Mouse (Mus musculus): ENCODE measurements around the gene Ly6g6d. TPM values are rescaled to one million over a fixed set of nuclear protein-coding genes. Genes with fewer than 3 reads are reported as not detected.
A peak's percentile ranks its signal among the peaks of the same experiment; 100 is the strongest.

Ly6g6d gene
- total RNA-seq, 4 experiments from 2014 or later: 0.46 to 0.68 TPM; not detected in 2

DNA sequence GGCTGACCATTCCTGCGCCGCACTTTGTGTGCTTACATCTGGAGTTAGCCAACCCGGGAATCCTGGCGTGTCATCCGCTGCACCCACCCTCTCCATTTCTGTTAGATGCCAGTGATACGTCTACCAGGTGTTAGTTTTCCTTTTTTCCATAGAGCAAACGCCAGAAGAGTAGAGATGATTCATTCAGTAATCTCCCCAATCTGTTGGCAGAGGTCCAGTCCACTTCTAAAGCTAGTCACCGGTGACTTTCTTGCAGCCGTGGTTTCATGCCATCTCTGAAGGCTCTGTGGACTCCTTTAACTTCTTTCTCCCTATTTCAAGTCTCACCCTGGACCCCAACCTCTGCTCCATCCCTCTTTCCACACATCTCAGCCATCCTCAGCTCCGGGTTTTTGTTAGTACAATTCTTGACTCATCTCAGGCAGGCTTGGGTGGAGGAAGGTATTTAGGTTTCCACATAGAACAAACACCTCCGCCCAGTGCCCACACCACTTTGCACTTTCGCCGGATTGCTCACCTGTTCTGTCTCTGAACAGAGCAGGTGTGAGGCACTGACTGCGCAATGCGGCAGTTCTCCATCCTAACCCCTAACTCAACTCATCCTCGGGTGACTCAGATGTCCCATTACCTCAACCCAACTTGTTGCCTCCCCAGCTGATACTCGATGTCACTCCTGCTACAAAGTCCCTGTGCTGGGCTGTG lies 9.5 kb downstream of the Ly6g6d start:
- no peak for DNase-seq

- DNase-seq: no peak
These were observed 11.8 kb downstream of the Ly6g6d start, which contains the start of gene Mpig6b for GRCm38 (mm10) chr17:35066084-35066483. Gene Mpig6b (minus strand): TSS chr17:35066184.

DNA sequence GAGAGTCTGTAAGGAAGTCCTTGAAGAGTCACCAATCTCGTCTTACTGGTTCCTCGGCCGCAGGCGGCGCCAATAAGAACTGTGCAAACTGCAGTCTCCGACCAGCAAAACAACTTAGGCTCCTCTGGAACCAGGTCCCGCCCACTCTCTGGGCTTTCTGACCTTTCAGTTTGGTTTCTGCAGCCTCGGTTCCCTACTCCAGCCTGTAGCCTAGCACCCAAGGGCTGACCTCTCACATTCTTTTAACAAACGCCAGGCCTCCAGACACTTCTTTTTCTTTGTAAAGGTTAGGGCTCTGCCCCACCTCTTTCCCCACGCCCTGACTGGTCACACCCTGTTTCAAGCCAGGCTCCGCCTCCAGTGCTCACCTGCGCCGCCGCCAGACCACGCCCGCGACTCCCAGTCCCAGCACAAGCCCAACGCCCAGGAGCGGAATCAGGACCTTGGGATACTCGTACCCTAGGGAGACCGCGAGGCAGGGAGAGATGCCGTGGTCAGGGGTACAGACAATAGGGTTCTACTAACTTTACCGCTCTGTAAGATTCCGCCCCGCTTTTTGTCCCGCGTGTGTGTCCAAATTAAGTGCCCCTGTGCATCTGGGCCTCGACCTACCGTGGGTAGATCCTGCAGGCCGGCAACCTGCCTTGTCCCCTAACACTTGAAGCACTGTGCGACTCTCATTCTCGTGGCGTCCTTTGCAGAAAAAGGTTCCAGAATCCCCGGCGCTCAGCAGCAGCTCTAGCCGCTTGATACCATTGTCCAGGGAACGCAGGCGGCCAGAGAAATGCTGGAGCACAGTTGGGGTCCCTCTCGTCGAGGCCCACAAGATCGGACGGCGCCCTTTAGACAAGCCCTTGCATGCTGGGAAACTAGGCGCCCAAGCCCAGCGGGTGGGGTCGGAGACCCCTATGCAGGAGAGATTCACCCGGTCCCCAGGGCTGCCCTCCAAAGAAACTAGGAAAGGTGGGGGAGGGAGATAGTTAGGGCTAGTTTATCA lies 12.6 kb downstream of the Ly6g6d start, which contains the start of gene Ly6g6c:
Ly6g6c (plus strand) TSS at position 438 of the 997 bp plus-strand sequence.
- no peak for DNase-seq

DNA sequence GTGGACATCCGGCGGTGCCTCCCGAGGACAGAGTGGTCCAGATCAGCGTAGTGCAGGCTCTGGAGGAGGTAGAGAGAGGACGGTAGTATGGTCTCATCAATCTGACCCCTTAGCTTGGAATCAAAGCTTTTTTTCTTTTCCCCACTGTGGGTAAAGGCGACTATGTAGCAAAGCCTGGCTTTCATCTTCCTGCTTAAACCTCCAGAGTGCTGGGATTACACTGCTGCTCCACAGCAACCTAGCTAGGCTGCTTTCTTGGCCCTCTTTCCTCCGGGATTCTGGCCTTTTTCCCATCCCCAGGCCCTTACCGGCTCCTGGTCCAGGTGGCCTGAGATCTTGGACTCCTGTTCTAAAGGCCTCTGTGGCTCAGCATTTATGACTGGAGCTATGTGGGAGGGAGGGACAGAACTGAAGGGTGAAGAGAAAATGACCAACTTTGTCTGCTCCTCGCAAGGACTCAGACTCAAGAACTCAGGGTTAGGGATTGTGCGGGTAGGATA lies 13.4 kb downstream of the Ly6g6d start:
- DNase-seq: no peak

- no peak for DNase-seq
These were observed 14.4 kb downstream of the Ly6g6d start for GRCm38 (mm10) chr17:35063466-35063865.

DNA sequence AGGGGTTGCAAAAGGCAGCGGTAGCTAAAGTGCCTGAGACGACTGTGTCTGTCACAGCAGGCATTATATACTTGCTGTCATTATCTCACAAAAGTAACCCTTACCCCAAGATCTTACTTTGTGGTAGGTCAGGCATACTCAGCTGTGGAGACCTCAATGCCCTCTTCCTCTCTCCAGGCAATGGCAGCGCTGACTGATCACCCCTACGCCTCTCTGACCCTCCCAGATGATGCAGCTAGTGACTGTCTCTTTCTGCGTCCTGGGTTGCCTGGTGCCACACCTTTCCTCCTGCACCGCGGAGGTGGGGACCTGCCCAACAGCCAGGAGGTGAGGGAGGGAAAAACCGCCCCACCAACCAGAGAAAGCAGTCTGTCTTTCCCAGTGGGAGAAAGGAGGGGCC lies 16.6 kb downstream of the Ly6g6d start:
- DNase-seq: no peak

GRCm38 (mm10) chr17:35060737-35061297 lies 17.0 kb downstream of the Ly6g6d start:
- no peak for DNase-seq

GRCm38 (mm10) chr17:35060071-35060470 lies 17.8 kb downstream of the Ly6g6d start:
- DNase-seq: no peak

GRCm38 (mm10) chr17:35058911-35059892 lies 18.7 kb downstream of the Ly6g6d start, which contains the start of gene Ddah2:
Gene Ddah2 (plus strand): TSS chr17:35059035.
- peak; percentile 75 for DNase-seq

DNA sequence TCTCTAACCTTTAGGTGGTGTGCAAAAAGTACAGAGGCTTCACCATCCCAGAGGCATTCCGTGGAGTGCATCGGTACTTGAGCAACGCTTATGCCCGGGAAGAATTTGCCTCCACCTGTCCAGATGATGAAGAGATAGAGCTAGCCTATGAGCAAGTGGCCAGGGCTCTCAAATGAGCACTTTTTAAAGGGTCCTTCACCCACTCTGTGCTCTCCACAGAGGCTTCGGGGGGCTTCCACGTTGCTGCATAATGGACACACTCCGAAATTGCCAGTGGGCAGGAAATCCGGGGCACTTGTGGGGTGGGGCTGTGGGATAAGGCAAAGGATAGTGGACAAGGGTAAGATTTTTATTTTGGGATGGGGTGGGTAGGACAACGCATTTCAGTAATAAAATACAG lies 19.5 kb downstream of the Ly6g6d start:
- no peak for DNase-seq

DNA sequence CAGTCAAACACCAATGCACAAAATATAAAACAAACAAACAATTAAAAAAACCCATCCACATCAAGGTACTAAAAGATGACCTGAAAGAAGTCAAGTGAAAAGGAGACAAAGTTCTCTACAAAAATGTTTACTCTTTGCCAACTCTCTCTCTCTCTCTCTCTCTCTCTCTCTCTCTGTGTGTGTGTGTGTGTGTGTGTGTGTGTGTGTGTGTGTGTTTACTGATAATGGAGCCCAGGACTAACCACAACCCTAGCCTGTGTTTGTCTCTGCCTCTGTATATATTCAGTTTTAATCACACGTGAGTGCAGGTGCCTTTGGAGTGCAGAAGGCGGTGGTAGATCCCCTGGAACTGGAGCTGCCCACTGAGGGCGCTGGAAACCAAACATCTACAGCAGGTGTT lies 20.8 kb downstream of the Ly6g6d start:
- no peak for DNase-seq

DNA sequence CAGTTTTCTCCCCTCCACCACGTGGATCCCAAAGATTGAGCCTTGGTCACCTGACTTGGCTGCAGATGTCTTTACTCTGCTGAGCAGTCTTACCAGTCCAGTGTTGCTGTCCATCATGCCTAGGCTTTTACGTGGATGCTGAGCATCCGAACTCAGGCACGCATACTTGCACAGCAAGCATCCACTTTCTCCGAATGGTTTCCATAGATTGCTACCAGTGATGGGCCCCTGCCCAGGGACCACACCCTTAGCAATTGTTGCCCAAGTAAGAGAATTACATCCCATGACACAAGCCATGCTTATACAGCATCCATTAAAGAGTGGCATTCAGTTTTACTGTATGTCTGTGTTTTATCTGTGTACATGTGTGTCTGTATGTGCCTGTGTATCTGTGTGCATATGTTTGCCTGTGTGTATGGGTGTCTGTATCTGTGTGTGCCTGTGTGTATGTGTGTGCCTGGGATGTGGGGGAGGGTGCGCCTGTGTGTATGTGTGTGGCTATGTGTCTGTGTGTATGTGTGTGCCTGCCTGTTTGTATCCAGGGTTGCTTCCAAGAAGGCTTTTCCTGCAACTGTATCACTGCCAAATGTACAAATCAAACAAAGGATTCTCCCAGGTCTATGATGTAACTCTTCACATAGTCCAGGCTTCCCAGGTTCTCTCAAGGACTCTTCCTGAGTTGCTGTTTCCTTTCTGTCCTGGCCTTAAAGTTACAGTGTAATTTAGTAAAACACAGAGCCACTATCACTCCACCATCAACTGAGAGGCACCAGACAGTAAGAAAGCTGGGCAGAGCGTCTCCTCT lies 22.0 kb downstream of the Ly6g6d start:
- DNase-seq: no peak

GRCm38 (mm10) chr17:35052271-35052798 lies 25.5 kb downstream of the Ly6g6d start:
- no peak for DNase-seq

GRCm38 (mm10) chr17:35051156-35052086 lies 26.4 kb downstream of the Ly6g6d start:
- DNase-seq: peak; percentile 82

- DNase-seq: peak; percentile 49
These were observed 27.6 kb downstream of the Ly6g6d start for GRCm38 (mm10) chr17:35050126-35050750.

- DNase-seq: peak; percentile 38
These were observed 28.3 kb downstream of the Ly6g6d start, which contains the start of gene Clic1 for GRCm38 (mm10) chr17:35049561-35050016. Gene Clic1 (plus strand): TSS chr17:35049966.

GRCm38 (mm10) chr17:35048932-35049440 lies 28.9 kb downstream of the Ly6g6d start:
- DNase-seq: no peak
